Mouse (Mus musculus): Measurements from ENCODE around the gene C130074G19Rik. TPM values are rescaled to one million over a fixed set of nuclear protein-coding genes. Genes with fewer than 3 reads are reported as not detected.
A peak's percentile ranks its signal among the peaks of the same experiment; 100 is the strongest.

Gene C130074G19Rik
- polyA plus RNA-seq, 1 experiment: 34.3 TPM

DNA sequence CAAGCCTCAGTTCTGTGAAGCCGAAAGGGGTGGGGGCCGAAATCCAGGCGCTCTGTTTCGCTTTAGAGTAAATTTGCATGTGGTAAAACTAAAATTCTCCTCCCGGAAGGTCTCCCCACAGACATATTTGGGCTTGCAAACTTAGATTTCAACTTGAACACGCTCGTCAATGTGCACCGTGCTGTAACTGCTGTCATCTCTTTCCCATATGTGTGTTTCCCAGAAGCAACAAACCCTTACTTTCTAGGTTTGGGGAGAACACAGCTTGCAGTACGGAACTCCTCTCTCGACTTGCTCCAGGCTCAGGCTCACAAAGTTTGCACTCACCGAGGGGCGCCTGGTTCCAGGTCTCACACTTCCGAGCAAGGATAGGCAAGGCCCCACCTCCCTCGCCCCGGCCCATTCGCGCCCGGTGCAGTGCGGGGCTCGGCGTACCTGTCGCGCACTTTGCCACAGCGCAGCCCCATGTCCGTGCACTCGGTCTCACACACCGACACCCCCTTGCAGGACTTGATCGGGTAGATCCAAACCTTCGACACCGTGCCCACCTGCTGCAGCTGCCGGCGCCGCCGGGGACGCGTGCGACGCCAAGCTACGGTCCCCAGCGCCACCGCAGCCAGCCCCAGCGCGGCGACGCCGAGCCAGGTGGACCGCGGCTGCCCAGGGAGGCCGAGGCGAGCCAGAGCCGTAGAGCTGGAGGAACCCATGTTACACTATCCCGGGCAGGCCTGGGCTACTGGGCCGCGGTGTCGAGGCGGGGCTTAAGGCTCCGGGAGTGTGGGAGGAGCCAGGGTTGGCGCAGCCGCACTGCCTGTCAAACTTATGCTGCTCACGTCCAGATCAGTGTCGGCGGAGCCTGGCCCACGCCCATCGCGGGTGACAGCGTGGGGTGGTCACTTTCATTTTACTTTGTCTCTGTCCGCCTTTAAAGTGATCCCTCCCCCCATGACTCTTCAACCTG lies 37.6 kb downstream of the C130074G19Rik start:
- peak; percentile 63 to 87 for DNase-seq (ENCODE audit: extremely low spot score in 1 of 2, low spot score in 1 of 2)

GRCm38 (mm10) chr1:184844326-184845066 lies 38.5 kb downstream of the C130074G19Rik start:
- peak in 1 of 2 experiments; percentile 52 for DNase-seq (ENCODE audit: extremely low spot score in 1 of 2, low spot score in 1 of 2)

DNA sequence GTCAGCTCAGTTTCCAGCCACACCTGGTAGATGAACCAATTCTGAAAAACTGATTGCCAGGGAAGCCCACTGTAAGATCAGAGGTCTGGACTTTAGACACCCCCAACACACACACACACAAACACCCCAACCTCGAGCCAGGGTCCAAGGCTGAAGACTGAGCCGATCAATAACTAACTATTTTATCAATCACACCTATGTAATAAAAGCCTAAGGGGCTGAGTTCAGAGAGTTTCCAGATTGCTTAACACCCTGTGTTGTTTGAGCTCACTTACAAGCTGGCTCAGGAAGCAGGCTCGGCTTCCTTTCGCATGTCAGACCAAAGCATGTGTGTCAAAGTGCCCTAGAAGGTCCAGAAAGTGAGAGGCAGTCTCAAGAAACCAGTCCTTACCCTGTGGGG lies 45.4 kb downstream of the C130074G19Rik start:
- no peak for DNase-seq (ENCODE audit: extremely low spot score in 1 of 2, low spot score in 1 of 2)

GRCm38 (mm10) chr1:184836350-184836749 lies 46.7 kb downstream of the C130074G19Rik start:
- no peak for DNase-seq (ENCODE audit: extremely low spot score in 1 of 2, low spot score in 1 of 2)

GRCm38 (mm10) chr1:184833499-184833898 lies 49.5 kb downstream of the C130074G19Rik start:
- no peak for DNase-seq (ENCODE audit: extremely low spot score in 1 of 2, low spot score in 1 of 2)

DNA sequence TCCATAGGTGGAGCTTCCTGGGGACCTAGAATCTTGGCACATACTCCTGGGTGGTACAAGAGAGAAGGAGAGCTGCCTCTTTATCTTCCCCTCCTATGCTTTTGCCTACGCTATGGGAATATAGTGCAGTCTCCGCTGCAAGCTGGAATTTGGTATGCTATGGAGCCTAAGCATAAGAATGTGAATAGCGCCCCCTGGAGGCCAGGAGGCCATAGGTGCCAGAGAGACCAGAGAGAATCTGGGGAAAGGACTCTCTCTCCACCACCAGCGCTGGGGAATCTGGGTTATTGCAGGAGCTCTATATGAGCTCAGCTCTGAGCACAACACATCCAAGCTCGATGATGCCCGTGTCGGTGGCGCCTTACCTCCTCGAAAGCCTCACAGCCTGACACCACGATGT lies 50.8 kb downstream of the C130074G19Rik start:
- DNase-seq (ENCODE audit: extremely low spot score in 1 of 2, low spot score in 1 of 2): no peak

GRCm38 (mm10) chr1:184829897-184830296 lies 53.1 kb downstream of the C130074G19Rik start:
- DNase-seq (ENCODE audit: extremely low spot score in 1 of 2, low spot score in 1 of 2): no peak

DNA sequence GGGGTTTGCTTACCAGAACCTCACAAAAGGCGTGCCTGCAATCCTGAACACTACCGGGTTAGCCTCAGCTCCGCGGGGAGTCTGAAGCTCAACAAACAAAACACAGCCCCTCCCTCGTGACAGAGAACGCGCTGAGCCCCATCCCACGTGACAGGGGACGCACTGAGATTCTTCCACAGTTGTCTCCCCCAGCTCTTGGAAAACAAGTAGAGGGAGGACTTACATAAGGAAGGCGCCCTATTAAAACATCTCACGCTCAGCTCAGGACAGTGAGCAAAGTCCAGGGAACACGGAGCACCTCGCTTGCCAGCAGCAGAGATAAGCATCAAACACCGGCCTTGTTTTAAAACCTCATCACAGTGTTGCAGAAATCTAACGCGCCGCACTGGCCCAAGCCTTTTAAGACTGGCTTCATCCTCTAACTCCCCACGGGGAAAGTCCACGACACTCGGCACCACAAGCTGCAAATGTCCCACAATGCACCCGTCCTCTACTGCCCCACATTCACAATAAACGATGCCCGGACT lies 55.8 kb downstream of the C130074G19Rik start:
- no peak for DNase-seq (ENCODE audit: extremely low spot score in 1 of 2, low spot score in 1 of 2)

DNA sequence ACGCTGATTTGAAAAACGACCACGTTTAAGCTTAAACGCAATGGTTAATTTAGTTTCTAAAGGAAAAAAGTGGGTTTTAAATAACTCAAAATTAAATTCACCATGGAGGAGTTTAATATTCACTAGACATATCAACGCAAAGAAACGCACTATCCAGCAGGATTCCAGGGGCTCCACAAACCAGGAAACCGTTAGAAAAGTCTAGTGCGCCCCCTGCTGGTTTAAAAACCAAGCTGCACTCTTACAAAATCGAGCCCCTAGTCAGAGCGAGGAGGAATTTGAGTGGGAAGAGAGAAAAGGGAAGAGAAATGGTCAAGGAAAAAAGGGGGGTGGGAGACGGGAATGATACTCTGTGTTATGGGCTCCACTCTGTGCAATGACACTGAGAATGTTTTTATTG lies 57.9 kb downstream of the C130074G19Rik start:
- peak in 1 of 2 experiments; percentile 73 for DNase-seq (ENCODE audit: extremely low spot score in 1 of 2, low spot score in 1 of 2)

GRCm38 (mm10) chr1:184824439-184824851 lies 58.6 kb downstream of the C130074G19Rik start:
- peak; percentile 77 to 95 for DNase-seq (ENCODE audit: extremely low spot score in 1 of 2, low spot score in 1 of 2)

- DNase-seq (ENCODE audit: extremely low spot score in 1 of 2, low spot score in 1 of 2): peak in 1 of 2 experiments; percentile 63
These were observed 60.3 kb downstream of the C130074G19Rik start for GRCm38 (mm10) chr1:184822678-184823077.

Other genes with a start within 250 kb of the C130074G19Rik start
- 0.76 and 0.96 TPM in 2 replicates for gene Hlx, start 150.6 kb downstream of the C130074G19Rik start, polyA plus RNA-seq (2012; rRNA removed)
- gene Marc1, start 71.9 kb downstream of the C130074G19Rik start, polyA plus RNA-seq (2012; rRNA removed): 0.08 and 0.14 TPM in 2 replicates
- gene Marc2, start 36.8 kb downstream of the C130074G19Rik start, polyA plus RNA-seq (2012; rRNA removed): 85.6 and 95.2 TPM in 2 replicates
- gene Mark1, start 116.4 kb upstream of the C130074G19Rik start, polyA plus RNA-seq (2012; rRNA removed): 48.6 and 51.7 TPM in 2 replicates